Mouse (Mus musculus) myocyte (in vitro differentiated cells): ENCODE results near the gene Cap2. TPM values are rescaled to one million over a fixed set of nuclear protein-coding genes. Genes with fewer than 3 reads are reported as not detected.

ENCODE experiments used
- H3K27me3 ChIP-seq: one replicate; pipeline ENCODE4 v1.6.1; 2011; ENCODE audit not compliant: control insufficient read depth, insufficient read depth, insufficient read length
- H3K36me3 ChIP-seq: one replicate; pipeline ENCODE4 v1.6.1; 2011; ENCODE audit not compliant: control insufficient read depth, insufficient read depth
- H3K4me2 ChIP-seq: one replicate; pipeline ENCODE4 v1.6.1; 2011; ENCODE audit warnings: low read depth, control low read depth
- H3K4me3 ChIP-seq: one replicate; pipeline ENCODE4 v1.5.1; 2011; ENCODE audit warnings: mild to moderate bottlenecking, control low read depth, moderate library complexity
- H3K79me2 ChIP-seq: one replicate; pipeline ENCODE4 v1.6.1; 2011; ENCODE audit not compliant: control insufficient read depth, insufficient read depth
- H3ac ChIP-seq: one replicate; pipeline ENCODE4 v1.6.1; 2011; ENCODE audit not compliant: control insufficient read depth, insufficient read length
- CEBPB ChIP-seq: IDR thresholded peaks from 2 replicates; pipeline ENCODE4 v1.6.1; 2011; ENCODE audit warnings: mild to moderate bottlenecking, moderate library complexity; ENCODE audit not compliant: poor library complexity, insufficient read depth, severe bottlenecking
- E2F4 ChIP-seq: IDR thresholded peaks from one replicate; pipeline ENCODE4 v1.6.1; 2011; ENCODE audit warnings: mild to moderate bottlenecking, control low read depth, moderate library complexity; ENCODE audit not compliant: insufficient read depth
- MAX ChIP-seq: IDR thresholded peaks from one replicate; pipeline ENCODE4 v1.6.1; 2011; ENCODE audit warnings: low read depth, mild to moderate bottlenecking, control low read depth
- MYOD1 ChIP-seq, 3 experiments: IDR thresholded peaks; one replicate each; pipeline ENCODE4 v1.6.1; 2011; ENCODE audit warnings: control low read depth in 2 of 3, low read depth in 2 of 3, mild to moderate bottlenecking in 2 of 3, moderate library complexity in 1 of 3; ENCODE audit not compliant: insufficient read length in 2 of 3, control insufficient read depth in 1 of 3
- MYOG ChIP-seq, 3 experiments: IDR thresholded peaks; one replicate each; pipeline ENCODE4 v1.6.1; 2011; ENCODE audit warnings: control low read depth in 2 of 3, low read depth in 2 of 3, mild to moderate bottlenecking in 2 of 3; ENCODE audit not compliant: insufficient read length in 2 of 3, control insufficient read depth in 1 of 3, insufficient read depth in 1 of 3
- POLR2A ChIP-seq: IDR thresholded peaks from one replicate; pipeline ENCODE4 v1.6.1; 2011; ENCODE audit warnings: low read depth, mild to moderate bottlenecking, control low read depth, moderate library complexity; ENCODE audit not compliant: insufficient read length
- POLR2AphosphoS2 ChIP-seq: IDR thresholded peaks from one replicate; pipeline ENCODE4 v1.6.1; 2011; ENCODE audit warnings: low read depth, control low read depth; ENCODE audit not compliant: insufficient read length
- REST ChIP-seq: IDR thresholded peaks from one replicate; pipeline ENCODE4 v1.6.1; 2011; ENCODE audit warnings: mild to moderate bottlenecking, control low read depth, moderate library complexity; ENCODE audit not compliant: insufficient read depth, insufficient read length
- SRF ChIP-seq: IDR thresholded peaks from one replicate; pipeline ENCODE4 v1.6.1; 2011; ENCODE audit warnings: low read depth; ENCODE audit not compliant: control insufficient read depth, insufficient read length
- TCF12 ChIP-seq: IDR thresholded peaks from one replicate; pipeline ENCODE4 v1.6.1; 2011; ENCODE audit warnings: mild to moderate bottlenecking, control low read depth; ENCODE audit not compliant: poor library complexity, insufficient read depth, severe bottlenecking
- TCF3 ChIP-seq: IDR thresholded peaks from one replicate; pipeline ENCODE4 v1.6.1; 2011; ENCODE audit warnings: low read depth, control low read depth; ENCODE audit not compliant: insufficient read length
- USF1 ChIP-seq: IDR thresholded peaks from one replicate; pipeline ENCODE4 v1.6.1; 2011; ENCODE audit warnings: low read depth, mild to moderate bottlenecking, control low read depth, moderate library complexity
- polyA plus RNA-seq: library from polyadenylated mRNA; unstranded; fragments of >200 nt; fragmentation: generic; extraction: Trizol; gene quantifications from one replicate; pipeline ENCODE4 v1.2.1, GENCODE M21; 2012; ENCODE audit warnings: missing spikeins

The Cap2 gene
- polyA plus RNA-seq, 1 experiment, result 47.4 TPM

GRCm38 (mm10) chr13:46540943-46541342 lies 39.3 kb downstream of the Cap2 start:
- Histone ChIP-seq H3K27me3 (no peaks in the 10 kb centered on the region), H3K4me2 (no peak overlapping the region), H3K79me2 (no peaks in the 10 kb centered on the region), H3ac (no peak overlapping the region), H3K4me3 (no peak overlapping the region), H3K36me3 (no peaks in the 10 kb centered on the region)
- no peak for TF ChIP-seq TCF3

- no peak overlapping the region for H3ac ChIP-seq
- H3K36me3 ChIP-seq, result no peaks in the 10 kb centered on the region
- H3K4me2 ChIP-seq, result no peak overlapping the region
- H3K79me2 ChIP-seq, result no peaks in the 10 kb centered on the region
- H3K27me3 ChIP-seq, result no peaks in the 10 kb centered on the region
- H3K4me3 ChIP-seq, result no peak overlapping the region
- no peak for TF ChIP-seq SRF
- TF ChIP-seq MAX, result no peak
- no peak for TF ChIP-seq TCF12
- no peak for TF ChIP-seq CEBPB
- no peak for TF ChIP-seq REST
- no peak for TF ChIP-seq MYOD1 (IDR thresholded peaks at IDR 0.05; ENCODE audit: control insufficient read depth in 1 of 3, insufficient read length in 2 of 3, low read depth in 2 of 3)
- TF ChIP-seq USF1, result no peak
- TF ChIP-seq E2F4, result no peak
- no peak for TF ChIP-seq POLR2A
- TF ChIP-seq TCF3, result no peak
- no peak for TF ChIP-seq POLR2AphosphoS2
- no peak for TF ChIP-seq MYOG (IDR thresholded peaks at IDR 0.05; ENCODE audit: control insufficient read depth in 1 of 3, insufficient read depth in 1 of 3, insufficient read length in 2 of 3, low read depth in 2 of 3)
Observed at GRCm38 (mm10) chr13:46542782-46543181, 41.1 kb downstream of the Cap2 start.

- H3K4me3 ChIP-seq, result no peak overlapping the region
- H3ac ChIP-seq, result no peak overlapping the region
- no peaks in the 10 kb centered on the region for H3K79me2 ChIP-seq
- TF ChIP-seq POLR2A, result no peak
- TF ChIP-seq MYOG (IDR thresholded peaks at IDR 0.05; ENCODE audit: control insufficient read depth in 1 of 3, insufficient read depth in 1 of 3, insufficient read length in 2 of 3, low read depth in 2 of 3), result peak in 1 of 3 experiments; percentile 12
- no peak for TF ChIP-seq CEBPB
- TF ChIP-seq MYOD1 (IDR thresholded peaks at IDR 0.05; ENCODE audit: control insufficient read depth in 1 of 3, insufficient read length in 2 of 3, low read depth in 2 of 3), result no peak
- TF ChIP-seq TCF12, result no peak
- H3K4me2 ChIP-seq, result no peak overlapping the region
- no peaks in the 10 kb centered on the region for H3K27me3 ChIP-seq
- H3K36me3 ChIP-seq, result no peaks in the 10 kb centered on the region
Observed at GRCm38 (mm10) chr13:46544608-46545007, 43.0 kb downstream of the Cap2 start.

- TF ChIP-seq MYOD1 (IDR thresholded peaks at IDR 0.05; ENCODE audit: control insufficient read depth in 1 of 3, insufficient read length in 2 of 3, low read depth in 2 of 3) (no peak), TCF3 (no peak)
- Histone ChIP-seq H3K4me3 (no peak overlapping the region), H3K4me2 (no peak overlapping the region)
Observed at GRCm38 (mm10) chr13:46545081-46545480, 43.4 kb downstream of the Cap2 start.

GRCm38 (mm10) chr13:46546846-46547245 lies 45.2 kb downstream of the Cap2 start:
- H3K36me3 ChIP-seq, result no peaks in the 10 kb centered on the region
- no peaks in the 10 kb centered on the region for H3K79me2 ChIP-seq
- H3K4me2 ChIP-seq, result no peak overlapping the region
- no peak overlapping the region for H3ac ChIP-seq
- TF ChIP-seq E2F4, result no peak
- TF ChIP-seq CEBPB, result no peak
- TF ChIP-seq MYOD1 (IDR thresholded peaks at IDR 0.05; ENCODE audit: control insufficient read depth in 1 of 3, insufficient read length in 2 of 3, low read depth in 2 of 3), result no peak
- TF ChIP-seq TCF12, result no peak
- no peak for TF ChIP-seq SRF
- TF ChIP-seq USF1, result no peak
- TF ChIP-seq POLR2A, result no peak
- no peak for TF ChIP-seq TCF3
- no peak for TF ChIP-seq MAX
- TF ChIP-seq REST, result no peak
- H3K27me3 ChIP-seq, result no peaks in the 10 kb centered on the region
- H3K4me3 ChIP-seq, result no peak overlapping the region

More at GRCm38 (mm10) chr13:46545081-46545480, 43.4 kb downstream of the Cap2 start:
- Histone ChIP-seq H3K27me3 (no peaks in the 10 kb centered on the region), H3K79me2 (no peaks in the 10 kb centered on the region), H3ac (no peak overlapping the region), H3K36me3 (no peaks in the 10 kb centered on the region)

GRCm38 (mm10) chr13:46547253-46547652 lies 45.6 kb downstream of the Cap2 start:
- no peaks in the 10 kb centered on the region for H3K36me3 ChIP-seq
- H3K4me2 ChIP-seq, result no peak overlapping the region
- H3K4me3 ChIP-seq, result no peak overlapping the region
- no peak for TF ChIP-seq TCF12
- H3ac ChIP-seq, result no peak overlapping the region
- no peaks in the 10 kb centered on the region for H3K27me3 ChIP-seq
- no peaks in the 10 kb centered on the region for H3K79me2 ChIP-seq
